Mouse (Mus musculus) lung, postnatal 4 days (tissue): ENCODE data around the gene Brd3.

ENCODE experiments used
- DNase-seq, 2 experiments: peaks; one replicate each; pipeline ENCODE4 v3.0.0; 2021

Brd3 gene

DNA sequence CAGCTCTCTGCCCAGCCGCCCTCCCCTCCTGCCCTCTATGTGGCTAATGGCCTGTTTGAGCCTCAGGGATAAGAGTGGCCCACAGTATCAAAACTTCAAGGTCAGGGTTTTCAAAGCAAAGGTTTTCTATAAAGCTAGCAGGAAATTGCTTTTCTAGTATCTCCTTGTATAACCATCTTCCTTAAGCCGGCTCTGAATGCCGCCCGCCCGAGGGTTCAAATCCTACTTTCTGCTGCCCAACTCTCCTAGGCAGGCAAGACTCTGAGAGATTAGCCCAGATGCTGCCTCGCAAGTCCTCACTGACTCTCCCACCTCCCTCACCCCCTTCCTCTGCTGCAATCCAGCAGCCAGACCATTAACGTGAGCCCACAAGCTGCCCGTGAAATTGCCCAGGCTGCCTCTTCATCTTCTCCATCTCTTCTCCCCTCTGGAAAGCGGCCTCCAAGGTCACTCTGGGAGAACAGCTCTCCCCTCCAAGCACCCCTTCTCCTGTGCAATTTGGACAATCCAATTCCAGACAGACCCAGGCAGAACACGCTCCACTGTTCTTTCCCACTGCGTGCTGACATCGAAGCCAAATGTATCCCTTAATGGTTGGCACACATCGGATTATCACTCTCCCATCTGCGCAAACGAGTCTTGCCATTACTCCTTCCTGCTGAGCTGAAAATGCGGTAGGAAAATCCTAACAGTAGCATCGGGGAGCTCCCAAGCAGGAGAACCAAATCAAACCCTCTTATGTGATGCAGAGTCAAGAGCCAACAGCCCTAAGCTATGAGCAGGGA, 110.6 kb downstream of the Brd3 start:
- DNase-seq = no peak
